Mouse (Mus musculus): ENCODE measurements at regions not wholly inside any gene's neighbourhood (a gene's known extent, or its start where the extent isn't known, plus 50 kb on each side); places are given as distances from the start of the nearest gene placed in this dataset.

GRCm38 (mm10) chr10:96342476-96342875, 206.1 kb downstream of the Gm5426 start:
- TF ChIP-seq POLR2A (IDR thresholded peaks at IDR 0.05; ENCODE audit: borderline replicate concordance, extremely low read depth, insufficient read depth, insufficient read length, poor library complexity, severe bottlenecking) (no peak), CTCF (IDR thresholded peaks at IDR 0.05; ENCODE audit: borderline replicate concordance, extremely low read depth, insufficient read depth, insufficient read length) (no peak)
